Mouse (Mus musculus): ENCODE data around the gene Vav3.

DNA sequence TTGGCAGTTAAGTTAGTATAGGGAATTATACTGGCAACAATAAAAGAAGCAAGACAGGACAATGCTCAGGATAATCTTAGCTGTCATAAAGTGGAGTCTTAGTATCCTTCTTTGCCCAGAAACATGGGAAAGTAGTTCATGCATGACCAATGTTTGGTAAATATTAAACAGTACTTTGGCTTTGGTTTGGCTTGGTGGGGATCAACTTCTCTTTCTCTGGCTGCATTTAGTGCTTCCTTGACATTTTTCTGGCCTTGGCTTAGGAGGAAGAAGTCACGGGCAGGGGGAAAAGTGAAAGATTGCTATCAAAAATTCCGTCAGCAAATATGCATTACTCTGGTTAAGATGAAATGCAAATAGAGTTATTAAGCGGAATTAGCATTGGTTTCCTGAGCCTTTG lies 197.2 kb downstream of the Vav3 start:
- TF ChIP-seq POLR2A (IDR thresholded peaks at IDR 0.05; ENCODE audit: low read depth, low read length) (no peak), CTCF (IDR thresholded peaks at IDR 0.05; ENCODE audit: extremely low read depth, insufficient read depth, insufficient read length, insufficient replicate concordance) (no peak)
